Mouse (Mus musculus): ENCODE results near the gene Saysd1. TPM values are rescaled to one million over a fixed set of nuclear protein-coding genes. Genes with fewer than 3 reads are reported as not detected.

Gene Saysd1
- 11.1 and 12.3 TPM in 2 replicates for polyA plus RNA-seq (2015; fragmentation: Nextera tagmentation; extraction: Ambion mirVana)

DNA sequence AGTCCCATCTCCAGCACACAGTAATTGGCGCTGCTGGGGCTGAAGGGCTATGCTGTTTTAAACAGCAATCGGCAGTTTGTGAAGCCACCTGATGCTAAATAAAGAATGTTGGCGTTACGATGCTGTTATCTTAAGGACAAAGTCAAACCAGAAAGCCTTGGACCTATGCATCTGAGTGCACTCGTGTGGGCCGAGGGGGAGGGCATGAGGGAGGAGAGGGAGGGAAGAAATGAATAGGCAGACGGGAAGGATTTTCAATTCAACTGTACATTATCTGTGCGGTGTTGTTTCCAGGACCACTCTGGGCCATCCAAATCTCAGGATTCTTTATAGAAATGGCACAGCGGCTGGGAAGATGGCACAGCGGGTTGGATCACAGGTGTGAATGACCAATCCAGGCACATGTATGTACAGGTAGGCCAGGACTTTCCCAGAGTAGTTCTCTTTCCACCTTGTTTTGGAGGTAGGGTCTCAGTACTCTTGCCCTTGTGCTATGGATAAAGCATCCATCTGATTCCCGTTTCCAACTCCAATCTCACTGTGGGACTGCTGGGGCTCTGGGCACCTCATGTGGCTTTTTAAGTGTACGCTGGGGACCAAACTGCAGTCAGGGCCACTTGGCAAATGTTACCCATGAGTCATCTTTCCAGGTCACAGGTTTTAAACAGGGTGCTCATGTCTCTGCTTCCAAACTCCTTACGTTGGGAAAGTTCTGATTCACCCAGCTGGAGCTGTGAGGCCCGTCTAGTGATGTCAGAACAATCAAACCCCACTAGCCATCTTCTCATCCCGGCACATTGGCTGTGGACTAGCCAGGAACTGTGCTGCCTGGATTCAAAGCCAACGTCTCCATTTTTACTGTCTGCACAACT, at the start of gene Saysd1:
TSS of gene Saysd1 (minus strand) at position 51 of the 872 bp plus-strand sequence.
- Histone ChIP-seq H3K4me3 (replicated peaks) (no peak within 1 kb of the TSS), H3K9ac (no peak within 1 kb of the TSS), H3K27ac (no peak within 1 kb of the TSS), H3K4me1 (no peaks in the 10 kb centered on the region), H3K9me3 (replicated peaks) (no peaks in the 10 kb centered on the region), H3K4me2 (no peak within 1 kb of the TSS), H3K36me3 (peaks cover 32% of the 10 kb centered on the region), H3K27me3 (no peaks in the 10 kb centered on the region)
- WGBS, result 77% methylated on average over 16 of the region's 16 CpGs
- ATAC-seq (replicated peaks; ENCODE audit: low FRiP score), result no peak

DNA sequence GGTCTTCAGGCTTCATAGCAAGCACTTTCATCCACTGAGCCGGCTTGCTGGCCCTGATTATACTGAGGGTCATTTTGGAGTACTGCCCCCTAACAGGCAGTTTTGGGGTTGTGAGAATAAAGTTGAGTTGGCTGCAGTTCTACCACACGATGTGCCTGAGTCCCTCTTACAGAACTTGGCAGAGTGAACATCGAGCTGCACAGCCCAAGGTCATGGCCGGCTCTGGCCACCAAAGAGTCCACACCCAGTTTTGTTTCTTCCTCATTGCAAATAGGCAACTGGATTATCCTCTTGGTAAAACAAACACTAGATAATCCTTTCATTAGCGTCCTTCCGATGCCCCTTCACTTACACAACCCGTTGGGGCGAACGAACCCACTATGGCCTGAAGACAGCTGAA, 47.1 kb upstream of the Saysd1 start:
- H3K27ac ChIP-seq, result no peak overlapping the region
- WGBS, result 82% methylated on average over 9 of the region's 9 CpGs
- H3K9ac ChIP-seq, result no peak overlapping the region
- no peaks in the 10 kb centered on the region for H3K27me3 ChIP-seq
- H3K4me1 ChIP-seq, result peaks cover 24% of the 10 kb centered on the region
- no peak overlapping the region for H3K4me3 ChIP-seq (replicated peaks)
- no peaks in the 10 kb centered on the region for H3K36me3 ChIP-seq
- no peaks in the 10 kb centered on the region for H3K9me3 ChIP-seq (replicated peaks)
- no peak overlapping the region for H3K4me2 ChIP-seq
- no peak for ATAC-seq (replicated peaks; ENCODE audit: low FRiP score)

DNA sequence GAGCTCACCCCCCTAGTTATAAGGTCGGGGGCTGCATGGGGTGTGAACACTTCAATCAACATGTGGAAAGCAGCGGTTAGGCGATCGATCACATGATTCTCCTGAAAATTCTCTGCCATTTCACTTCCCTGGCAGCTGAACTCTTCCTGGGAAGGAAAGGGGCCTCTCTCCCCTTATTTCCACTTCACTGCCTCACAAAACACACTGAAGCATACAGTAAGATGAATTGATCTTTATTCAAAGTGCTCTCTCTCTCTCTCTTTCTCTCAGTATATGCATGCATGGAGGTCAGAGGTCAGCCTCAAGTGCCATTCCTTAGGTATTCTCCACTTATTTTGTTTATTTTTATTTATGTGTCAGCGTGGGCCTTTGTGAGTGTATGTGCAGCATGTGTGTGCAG, 45.4 kb upstream of the Saysd1 start:
- WGBS, result 49% methylated on average over 5 of the region's 5 CpGs
- H3K9ac ChIP-seq, result no peak overlapping the region
- H3K4me2 ChIP-seq, result no peak overlapping the region

DNA sequence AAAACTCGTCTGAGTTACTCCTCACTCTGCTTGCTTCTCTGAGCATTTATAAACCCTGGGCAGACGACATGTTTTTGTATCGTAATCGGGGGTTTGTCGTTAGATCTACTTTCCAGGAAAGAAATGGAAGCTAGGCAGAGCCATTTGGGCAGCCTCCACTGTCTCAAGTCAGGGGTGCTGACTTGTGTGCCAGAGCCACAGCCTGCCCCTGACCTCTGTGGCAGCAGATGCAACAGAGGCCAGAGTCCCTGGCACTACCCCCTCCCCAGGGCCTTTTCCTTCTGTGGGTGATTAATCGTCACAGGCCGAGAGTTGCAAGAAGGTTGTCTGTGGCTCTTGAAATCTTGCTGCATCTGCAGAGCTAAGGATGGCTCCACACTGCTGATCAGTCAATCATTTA, 44.3 kb upstream of the Saysd1 start:
- no peak overlapping the region for H3K4me3 ChIP-seq (replicated peaks)
- no peak for ATAC-seq (replicated peaks; ENCODE audit: low FRiP score)
- H3K36me3 ChIP-seq, result no peaks in the 10 kb centered on the region
- H3K4me2 ChIP-seq, result no peak overlapping the region
- no peaks in the 10 kb centered on the region for H3K27me3 ChIP-seq
- H3K4me1 ChIP-seq, result peaks cover 52% of the 10 kb centered on the region
- no peaks in the 10 kb centered on the region for H3K9me3 ChIP-seq (replicated peaks)
- H3K9ac ChIP-seq, result no peak overlapping the region
- H3K27ac ChIP-seq, result no peak overlapping the region
- 74% methylated on average over 7 of the region's 7 CpGs for WGBS

More for the DNA sequence above, 45.4 kb upstream of the Saysd1 start:
- no peak for ATAC-seq (replicated peaks; ENCODE audit: low FRiP score)
- Histone ChIP-seq H3K9me3 (replicated peaks) (no peaks in the 10 kb centered on the region), H3K27ac (peak overlapping the region; percentile 28; the same call in 1 of the 2 replicates), H3K4me1 (peaks cover 41% of the 10 kb centered on the region), H3K36me3 (no peaks in the 10 kb centered on the region), H3K4me3 (replicated peaks) (no peak overlapping the region), H3K27me3 (no peaks in the 10 kb centered on the region)

DNA sequence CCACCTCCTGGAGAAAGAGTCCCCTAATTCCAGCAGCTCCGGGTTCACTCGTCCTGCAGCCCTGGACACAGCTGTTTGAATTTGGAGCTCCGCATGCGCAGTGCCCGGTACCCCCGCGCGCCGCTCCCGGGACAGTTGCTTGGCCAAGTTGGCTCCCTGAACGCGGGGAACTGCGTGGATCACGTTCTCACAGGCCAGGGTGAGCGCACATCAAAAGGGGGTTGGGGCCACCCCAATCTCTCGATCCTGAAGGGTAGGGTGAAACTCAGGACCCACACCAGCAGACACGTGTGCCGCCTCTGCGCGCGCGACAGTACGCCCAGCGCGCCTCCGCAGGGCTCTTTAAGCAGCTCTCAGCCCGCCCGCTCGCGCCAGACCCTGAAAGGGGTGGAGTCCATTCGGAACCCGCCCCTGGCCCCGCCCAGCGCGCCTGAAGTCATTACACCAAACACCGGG, 43.2 kb upstream of the Saysd1 start, which contains the start of gene Kcnk5:
TSS of gene Kcnk5 (minus strand) at position 344 of the 456 bp plus-strand sequence.
- under 1% methylated on average over 36 of the region's 36 CpGs for WGBS
- no peaks in the 10 kb centered on the region for H3K27me3 ChIP-seq
- no peaks in the 10 kb centered on the region for H3K36me3 ChIP-seq
- H3K9me3 ChIP-seq (replicated peaks), result no peaks in the 10 kb centered on the region
- peak; percentile 93 for ATAC-seq (replicated peaks; ENCODE audit: low FRiP score)
- peak within 1 kb of the TSS; percentile 67 for H3K4me3 ChIP-seq (replicated peaks)
- H3K9ac ChIP-seq, result peak within 1 kb of the TSS; percentile 42
- peak within 1 kb of the TSS; percentile 91 for H3K4me2 ChIP-seq
- peaks cover 58% of the 10 kb centered on the region for H3K4me1 ChIP-seq
- peak within 1 kb of the TSS; percentile 54; the same call in 1 of the 2 replicates for H3K27ac ChIP-seq

DNA sequence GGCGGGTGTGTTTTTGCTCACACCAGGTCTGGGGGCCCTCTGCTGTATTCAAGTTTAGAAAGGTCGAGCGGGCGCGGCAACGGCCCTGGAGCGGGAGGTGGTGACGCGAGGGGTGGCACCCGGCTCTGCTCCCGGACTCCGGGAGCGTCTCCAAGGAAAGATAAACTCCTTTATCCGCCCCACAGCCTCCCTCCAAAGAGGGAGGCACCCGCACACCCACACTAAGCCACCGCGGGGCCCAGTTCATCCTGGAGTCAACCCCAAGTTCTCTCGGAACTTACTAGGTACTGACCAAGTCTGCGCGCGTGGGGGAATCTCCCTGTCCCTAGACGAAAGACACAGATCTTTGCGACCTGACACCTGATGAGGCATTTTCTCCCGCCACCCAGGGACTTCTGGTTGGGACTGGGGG, 42.4 kb upstream of the Saysd1 start:
- 0 out of 2 replicates have a peak, but pooled peaks have one; percentile 2 for ATAC-seq (replicated peaks; ENCODE audit: low FRiP score)
- H3K36me3 ChIP-seq, result no peaks in the 10 kb centered on the region
- under 1% methylated on average over 24 of the region's 24 CpGs for WGBS

DNA sequence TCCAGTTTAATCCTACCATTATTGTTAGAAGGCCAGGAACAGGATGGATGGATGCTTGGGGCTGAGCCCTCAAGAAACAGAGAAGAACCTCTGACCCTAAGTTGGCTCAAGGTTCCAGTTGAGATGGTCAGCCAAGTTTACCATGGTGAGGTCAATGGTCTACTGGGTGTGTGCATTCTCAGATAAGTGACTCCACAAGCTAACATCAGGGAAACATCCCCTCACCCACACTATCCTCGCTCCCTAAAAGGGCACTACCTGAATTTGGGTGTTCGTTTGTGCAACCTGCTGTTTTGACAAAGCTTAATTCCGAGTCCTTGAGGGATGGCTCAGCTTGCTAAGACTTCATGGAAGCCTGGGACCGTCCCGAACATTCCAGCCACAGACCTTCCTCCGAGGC, 42.0 kb upstream of the Saysd1 start:
- peaks cover 58% of the 10 kb centered on the region for H3K4me1 ChIP-seq
- no peak for ATAC-seq (replicated peaks; ENCODE audit: low FRiP score)
- H3K9me3 ChIP-seq (replicated peaks), result no peaks in the 10 kb centered on the region
- WGBS, result 10% methylated on average over 6 of the region's 6 CpGs
- H3K27ac ChIP-seq, result no peak overlapping the region
- H3K27me3 ChIP-seq, result no peaks in the 10 kb centered on the region
- H3K9ac ChIP-seq, result peak overlapping the region; percentile 42
- H3K4me2 ChIP-seq, result peak overlapping the region; percentile 91
- no peaks in the 10 kb centered on the region for H3K36me3 ChIP-seq
- peak overlapping the region; percentile 67 for H3K4me3 ChIP-seq (replicated peaks)

More for the DNA sequence above, 42.4 kb upstream of the Saysd1 start:
- no peaks in the 10 kb centered on the region for H3K9me3 ChIP-seq (replicated peaks)
- peak overlapping the region; percentile 42 for H3K9ac ChIP-seq
- H3K27ac ChIP-seq, result peak overlapping the region; percentile 54; the same call in 1 of the 2 replicates
- H3K4me2 ChIP-seq, result peak overlapping the region; percentile 91
- no peaks in the 10 kb centered on the region for H3K27me3 ChIP-seq
- peaks cover 58% of the 10 kb centered on the region for H3K4me1 ChIP-seq
- peak overlapping the region; percentile 67 for H3K4me3 ChIP-seq (replicated peaks)

DNA sequence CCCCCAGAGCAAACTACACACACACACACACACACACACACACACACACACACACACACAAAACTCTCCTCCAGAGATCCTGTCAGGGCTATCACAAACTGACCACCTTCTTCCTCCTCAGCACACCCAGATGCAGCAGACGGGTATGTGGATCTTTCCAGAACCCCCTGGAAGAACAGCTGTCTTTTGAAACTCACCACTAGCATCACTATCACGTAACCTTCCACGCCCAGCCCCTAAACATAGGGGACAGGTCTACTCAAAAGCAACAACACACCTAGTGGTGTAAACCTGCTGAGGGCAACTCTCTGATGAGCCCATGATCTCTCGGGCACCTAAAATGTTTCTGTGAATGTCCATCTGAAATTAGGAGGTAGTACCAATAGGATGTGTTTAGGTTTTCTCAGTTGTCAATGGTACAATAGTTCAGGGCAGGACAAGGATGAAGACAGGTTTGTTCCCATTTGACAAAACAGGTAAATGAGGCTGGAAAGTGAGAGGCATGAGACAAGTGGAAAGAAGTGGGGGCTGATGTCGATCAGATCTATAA, 41.5 kb upstream of the Saysd1 start:
- Histone ChIP-seq H3K4me3 (replicated peaks) (peak overlapping the region; percentile 67), H3K9ac (peak overlapping the region; percentile 42; the same call in 1 of the 2 replicates), H3K9me3 (replicated peaks) (no peaks in the 10 kb centered on the region), H3K4me2 (peak overlapping the region; percentile 91), H3K27me3 (no peaks in the 10 kb centered on the region), H3K27ac (no peak overlapping the region), H3K4me1 (peaks cover 58% of the 10 kb centered on the region), H3K36me3 (no peaks in the 10 kb centered on the region)
- WGBS, result 64% methylated on average over 5 of the region's 5 CpGs
- no peak for ATAC-seq (replicated peaks; ENCODE audit: low FRiP score)

DNA sequence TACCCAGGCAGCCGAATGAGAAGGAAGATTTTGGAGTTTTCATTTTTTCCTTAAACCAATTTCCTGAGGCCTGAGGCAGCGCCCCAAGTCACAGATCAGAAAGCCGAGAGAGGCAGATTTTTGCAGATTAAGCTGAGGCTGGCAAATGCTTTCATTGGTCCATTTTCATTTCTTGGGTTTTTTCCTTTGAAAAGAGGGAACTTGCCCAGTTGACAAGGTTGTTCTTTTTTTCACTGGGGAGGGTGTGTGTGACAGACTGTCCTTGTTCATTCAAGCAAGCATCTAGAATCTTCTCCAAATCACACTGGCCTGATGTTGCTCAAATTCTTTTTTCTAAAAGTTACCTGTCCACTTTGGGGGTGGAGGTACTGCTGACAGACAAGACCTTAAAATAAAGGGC, 40.7 kb upstream of the Saysd1 start:
- Histone ChIP-seq H3K4me2 (peak overlapping the region; percentile 91), H3K9me3 (replicated peaks) (no peaks in the 10 kb centered on the region), H3K27me3 (no peaks in the 10 kb centered on the region), H3K9ac (no peak overlapping the region), H3K4me1 (peaks cover 57% of the 10 kb centered on the region), H3K27ac (peak overlapping the region; percentile 73; the same call in 1 of the 2 replicates), H3K36me3 (no peaks in the 10 kb centered on the region), H3K4me3 (replicated peaks) (peak overlapping the region; percentile 67)
- 52% methylated on average over 3 of the region's 3 CpGs for WGBS
- no peak for ATAC-seq (replicated peaks; ENCODE audit: low FRiP score)

DNA sequence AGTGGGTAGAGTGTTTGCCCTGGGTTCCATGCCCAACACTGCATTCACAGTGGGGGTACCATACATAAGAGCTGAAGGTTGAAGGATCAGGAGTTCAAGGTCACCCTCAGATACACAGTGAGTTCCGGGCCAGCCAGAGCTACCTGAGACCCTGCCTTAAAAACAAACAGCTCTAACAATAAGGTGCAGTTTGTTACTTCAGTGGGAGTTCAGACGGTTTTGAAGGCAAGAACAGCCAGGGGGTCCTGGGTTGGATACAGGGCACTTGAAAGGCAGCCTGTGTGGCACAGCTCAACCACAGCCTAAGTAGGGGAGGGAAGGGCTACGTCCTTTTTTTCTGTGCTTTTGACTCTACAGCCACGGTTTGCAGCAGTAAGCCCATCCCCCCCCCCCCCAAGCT, 40.3 kb upstream of the Saysd1 start:
- ATAC-seq (replicated peaks; ENCODE audit: low FRiP score), result no peak
- H3K4me3 ChIP-seq (replicated peaks), result peak overlapping the region; percentile 67
- no peaks in the 10 kb centered on the region for H3K36me3 ChIP-seq
- WGBS, result 28% methylated on average over 4 of the region's 4 CpGs
- H3K27me3 ChIP-seq, result no peaks in the 10 kb centered on the region
- no peaks in the 10 kb centered on the region for H3K9me3 ChIP-seq (replicated peaks)
- peak overlapping the region; percentile 73 for H3K27ac ChIP-seq
- peaks cover 54% of the 10 kb centered on the region for H3K4me1 ChIP-seq
- H3K9ac ChIP-seq, result no peak overlapping the region
- H3K4me2 ChIP-seq, result peak overlapping the region; percentile 91

DNA sequence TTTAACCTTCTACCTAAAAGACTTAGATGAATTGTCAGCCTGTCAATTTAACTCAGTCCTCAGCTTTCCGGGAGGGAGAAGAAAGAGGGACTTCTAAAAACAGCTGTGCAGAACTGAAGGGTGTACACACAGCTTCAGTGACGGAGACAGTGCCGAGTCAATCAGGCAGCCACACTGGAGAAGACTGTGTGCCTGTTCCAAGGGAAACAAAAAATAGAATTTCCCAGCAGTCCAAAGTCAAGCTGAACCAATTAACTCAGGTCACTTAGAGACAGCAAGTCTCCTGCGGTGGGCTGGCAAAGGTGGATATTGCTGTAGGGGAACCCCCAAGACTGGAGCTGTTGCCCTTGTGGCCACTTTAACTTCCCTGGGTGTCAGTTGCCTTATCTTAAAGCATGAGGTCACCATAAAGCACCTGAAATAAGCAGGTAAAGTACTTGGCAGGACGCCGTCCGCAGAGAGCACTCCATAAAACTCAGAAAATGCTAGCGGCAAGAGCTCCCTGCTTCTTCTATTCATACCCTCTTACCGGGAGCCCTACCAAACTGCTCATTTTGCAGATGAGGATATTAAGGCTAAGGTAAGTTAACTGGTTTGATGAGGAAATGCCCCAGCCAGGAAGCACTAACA, 39.3 kb upstream of the Saysd1 start:
- no peak for ATAC-seq (replicated peaks; ENCODE audit: low FRiP score)
- Histone ChIP-seq H3K4me3 (replicated peaks) (peak overlapping the region; percentile 67), H3K27me3 (no peaks in the 10 kb centered on the region), H3K9me3 (replicated peaks) (no peaks in the 10 kb centered on the region), H3K36me3 (no peaks in the 10 kb centered on the region), H3K27ac (peak overlapping the region; percentile 73), H3K4me2 (peak overlapping the region; percentile 91), H3K4me1 (peaks cover 61% of the 10 kb centered on the region), H3K9ac (0 out of 2 replicates have a peak overlapping the region, but pooled peaks have one; percentile 10)
- WGBS, result 70% methylated on average over 9 of the region's 9 CpGs

DNA sequence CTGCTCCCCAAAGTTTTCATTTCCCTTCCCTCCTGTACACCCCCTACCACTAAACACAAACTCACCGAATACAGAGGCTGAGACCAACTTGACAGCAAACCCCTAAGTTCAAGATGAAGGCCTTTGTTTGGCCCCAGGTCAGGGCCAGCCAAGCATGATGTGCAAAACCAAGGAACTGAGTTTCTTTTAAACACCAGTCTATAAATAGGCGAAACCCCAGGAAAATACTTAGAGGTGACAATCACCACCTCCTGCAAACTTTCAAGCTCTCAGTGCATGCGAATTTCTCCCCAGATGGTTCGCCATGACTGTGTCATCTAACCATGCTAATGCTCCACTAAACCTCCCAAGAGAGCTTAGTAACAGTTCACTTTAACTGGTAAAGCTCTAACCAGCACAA, 37.4 kb upstream of the Saysd1 start:
- Histone ChIP-seq H3K9ac (no peak overlapping the region), H3K4me3 (replicated peaks) (no peak overlapping the region), H3K36me3 (no peaks in the 10 kb centered on the region), H3K4me2 (no peak overlapping the region), H3K27me3 (no peaks in the 10 kb centered on the region), H3K9me3 (replicated peaks) (no peaks in the 10 kb centered on the region), H3K27ac (no peak overlapping the region), H3K4me1 (peaks cover 58% of the 10 kb centered on the region)
- 83% methylated on average over 4 of the region's 4 CpGs for WGBS
- ATAC-seq (replicated peaks; ENCODE audit: low FRiP score), result no peak
